Mouse (Mus musculus): Measurements from ENCODE around the gene Ormdl3. TPM values are rescaled to one million over a fixed set of nuclear protein-coding genes. Genes with fewer than 3 reads are reported as not detected.

Ormdl3 gene
- total RNA-seq, 2 experiments from 2014 or later = 20.9 to 24.0 TPM

- intact Hi-C loops (cut with DNase I) = no loop called here
- DNase-seq = no peak
Observed at GRCm38 (mm10) chr11:98560942-98561341, 26.2 kb downstream of the Ormdl3 start.

DNA sequence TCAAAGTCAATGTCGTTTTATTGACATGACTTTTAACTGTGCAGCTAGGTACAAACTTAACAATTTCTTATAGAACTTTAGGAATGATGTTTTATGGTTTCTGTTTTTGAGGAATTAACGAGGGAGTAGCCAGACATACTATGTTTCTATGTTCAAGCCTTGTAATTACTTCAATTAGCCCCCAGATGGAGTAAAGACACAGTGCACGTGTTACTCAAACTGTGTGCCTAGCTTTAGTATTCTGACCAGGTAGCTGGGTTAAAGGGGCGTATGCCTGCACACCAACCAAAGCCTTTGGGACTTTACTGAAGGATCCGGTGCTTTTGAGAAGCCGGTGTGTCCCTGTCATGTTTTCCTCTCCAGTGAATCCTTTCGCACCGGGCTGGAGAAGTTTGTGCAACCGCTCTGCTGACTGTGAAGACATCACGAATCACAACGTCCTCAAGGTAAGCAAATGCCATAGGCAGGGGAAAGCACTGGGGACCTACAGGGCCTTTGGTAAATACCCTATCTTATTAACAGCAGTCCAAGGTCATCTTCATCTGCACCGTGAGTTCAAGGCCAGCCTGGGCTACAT is 32.0 kb downstream of the Ormdl3 start:
- DNase-seq = no peak
- intact Hi-C loops (cut with DNase I) = no loop called here

DNA sequence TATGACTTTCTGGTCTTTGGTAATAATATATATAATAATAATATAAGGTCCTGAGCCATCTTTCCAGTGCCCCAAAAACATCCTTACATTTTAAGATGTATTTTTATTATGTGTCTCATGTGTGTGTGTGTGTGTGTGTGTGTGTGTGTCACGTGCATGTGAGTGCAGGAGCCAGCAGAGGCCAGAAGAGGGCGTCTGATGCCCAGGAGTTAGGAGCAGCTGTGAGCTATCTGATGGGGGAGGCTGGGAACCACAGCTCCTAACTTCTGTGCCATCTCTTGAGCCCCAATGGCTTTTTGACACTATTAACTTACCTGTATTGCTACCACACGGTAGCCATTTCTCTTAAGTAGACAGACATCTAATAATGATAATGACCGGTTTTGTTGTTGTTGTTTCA is 33.2 kb downstream of the Ormdl3 start:
- intact Hi-C loops (cut with DNase I) = no loop called here
- no peak for DNase-seq

- intact Hi-C loops (cut with DNase I) = no loop called here
- peak; percentile 79 to 80 for DNase-seq
Observed at GRCm38 (mm10) chr11:98550975-98551828, 36.0 kb downstream of the Ormdl3 start, which contains the start of gene Zpbp2. Zpbp2 (plus strand) TSS chr11:98551097.

DNA sequence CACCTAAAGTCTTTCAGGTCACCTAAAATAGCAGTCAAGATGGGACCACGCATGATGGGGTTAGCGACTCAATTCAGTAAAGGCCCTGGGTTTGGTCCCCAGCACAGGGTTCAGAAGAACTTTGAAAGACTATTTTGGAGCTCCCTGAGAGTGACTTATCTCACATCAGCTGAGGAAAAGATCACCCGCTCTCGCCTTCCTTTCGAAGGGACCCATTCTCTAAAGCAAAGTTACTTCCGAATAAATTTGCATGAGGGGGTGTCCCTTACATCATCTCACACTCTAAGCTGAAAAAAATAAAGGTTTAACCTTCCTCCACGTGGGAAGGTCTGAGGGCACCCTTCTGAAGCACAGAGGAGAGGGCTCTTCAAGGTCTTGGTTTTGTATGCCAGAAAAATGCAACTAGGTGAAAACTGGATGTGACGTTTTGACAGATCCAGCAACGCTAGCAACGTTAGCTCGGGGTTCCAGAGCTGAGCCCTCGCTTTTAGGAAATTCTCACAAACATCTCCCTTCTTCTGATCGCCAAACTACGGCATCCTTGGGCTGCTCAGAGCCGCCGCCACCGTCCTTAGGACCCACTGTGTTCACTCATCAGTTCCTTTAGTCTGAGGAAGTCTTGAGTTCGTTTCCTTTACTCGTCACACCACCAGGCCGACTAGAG is 36.7 kb downstream of the Ormdl3 start:
- DNase-seq = no peak
- intact Hi-C loops (cut with DNase I) = no loop called here

DNA sequence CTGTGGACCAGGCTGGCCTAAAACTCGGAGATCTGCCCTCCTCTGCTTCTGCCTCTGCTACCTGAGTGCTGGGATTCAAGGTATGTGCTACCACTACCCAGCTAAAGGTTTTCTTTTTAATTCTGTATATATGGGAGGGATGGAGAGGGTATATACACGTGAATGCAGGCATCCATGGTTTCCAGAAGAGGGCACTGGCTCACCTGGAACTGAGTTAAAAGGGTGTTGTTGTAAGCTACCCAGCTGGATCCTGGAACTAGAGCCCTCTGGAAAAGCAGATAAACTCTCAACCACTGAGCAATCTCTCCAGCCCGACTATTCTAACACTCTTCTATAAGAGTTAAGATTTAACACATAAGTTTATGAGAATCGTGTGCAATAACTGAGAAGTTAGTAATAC is 37.8 kb downstream of the Ormdl3 start:
- no peak for DNase-seq
- intact Hi-C loops (cut with DNase I) = loop anchor here (5.0 kb wide), 1 partner anchor 52 kb away; no protein-coding TSS in a partner anchor

- no peak for DNase-seq
- intact Hi-C loops (cut with DNase I) = loop anchor here (5.0 kb wide), 1 partner anchor 50 kb away; no protein-coding TSS in a partner anchor
Observed at GRCm38 (mm10) chr11:98547308-98547693, 39.9 kb downstream of the Ormdl3 start.

GRCm38 (mm10) chr11:98546529-98547307 is 40.5 kb downstream of the Ormdl3 start:
- no peak for DNase-seq
- intact Hi-C loops (cut with DNase I) = loop anchor here (5.0 kb wide), 1 partner anchor 49 kb away; no protein-coding TSS in a partner anchor

DNA sequence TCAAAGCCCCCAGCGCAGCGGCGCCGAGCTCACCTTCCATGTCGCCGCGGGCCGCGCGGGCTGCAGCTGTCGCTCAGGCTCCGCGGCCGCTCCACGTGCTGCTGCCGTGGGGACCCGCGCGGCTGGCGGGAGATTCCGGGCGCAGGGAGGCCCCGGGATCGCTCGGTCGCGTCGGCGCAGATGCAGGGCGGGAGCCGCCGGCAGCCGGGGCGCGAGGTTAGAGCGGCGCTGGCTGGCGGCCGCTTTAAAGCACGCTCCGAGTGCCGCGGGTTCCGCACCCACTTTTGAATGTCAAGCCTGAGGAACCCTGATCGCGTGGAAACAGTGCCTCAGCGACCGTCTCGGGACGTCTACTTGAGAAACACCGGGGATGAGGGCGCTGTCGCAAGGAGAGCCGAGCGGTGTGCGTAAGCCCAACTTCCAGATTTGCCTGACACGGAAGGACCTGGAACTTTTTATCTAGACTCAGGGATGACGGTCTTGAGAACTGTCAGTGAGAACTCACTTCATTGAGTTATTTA is 41.4 kb downstream of the Ormdl3 start, which contains the start of gene Ikzf3:
Ikzf3 (minus strand) TSS at position 321 of the 521 bp plus-strand sequence.
- peak in 1 of 2 experiments; percentile 15 for DNase-seq
- intact Hi-C loops (cut with DNase I) = loop anchor here (5.0 kb wide), 1 partner anchor 48 kb away; no protein-coding TSS in a partner anchor

DNA sequence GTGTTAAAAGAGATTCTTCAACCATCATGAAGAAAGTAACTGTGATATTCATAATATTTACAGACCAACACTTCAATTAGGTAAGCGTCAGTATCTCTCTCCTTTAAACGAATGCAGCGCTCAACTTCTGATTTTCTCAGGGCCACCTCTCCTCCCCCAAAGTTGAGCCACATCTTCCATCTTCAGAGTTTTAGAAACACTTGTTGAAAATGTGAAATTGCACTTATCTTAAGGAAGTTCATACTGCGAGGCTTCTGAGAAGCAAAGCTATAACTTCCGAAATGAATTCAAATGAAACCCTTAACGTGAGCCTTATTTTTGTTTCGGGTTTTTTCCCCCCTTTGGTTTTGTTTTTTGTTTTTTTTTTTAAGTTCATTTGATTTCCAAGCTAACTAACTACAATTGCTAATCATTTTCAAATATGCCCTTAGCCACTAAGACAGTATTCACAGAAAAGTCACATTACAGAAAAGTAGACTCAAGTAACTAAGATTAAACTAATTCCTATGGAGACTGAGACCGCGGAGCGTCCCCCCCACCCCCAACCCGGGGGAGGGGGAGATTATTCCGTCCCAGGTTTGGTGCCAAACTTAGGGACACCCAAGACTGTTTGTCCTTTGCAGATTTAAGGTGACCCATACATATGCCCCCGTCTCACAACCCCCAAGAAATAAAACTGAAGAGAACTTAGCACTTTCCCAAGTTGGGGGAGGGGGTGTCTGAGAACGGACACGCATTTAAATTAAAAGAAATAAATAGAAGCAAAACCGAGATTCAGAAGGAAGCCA is 42.1 kb downstream of the Ormdl3 start:
- intact Hi-C loops (cut with DNase I) = loop anchor here (5.0 kb wide), 1 partner anchor 48 kb away; no protein-coding TSS in a partner anchor
- DNase-seq = no peak

- DNase-seq = no peak
- intact Hi-C loops (cut with DNase I) = no loop called here
Observed at GRCm38 (mm10) chr11:98543414-98543813, 43.8 kb downstream of the Ormdl3 start.

GRCm38 (mm10) chr11:98542553-98542952 is 44.6 kb downstream of the Ormdl3 start:
- intact Hi-C loops (cut with DNase I) = no loop called here
- no peak for DNase-seq

DNA sequence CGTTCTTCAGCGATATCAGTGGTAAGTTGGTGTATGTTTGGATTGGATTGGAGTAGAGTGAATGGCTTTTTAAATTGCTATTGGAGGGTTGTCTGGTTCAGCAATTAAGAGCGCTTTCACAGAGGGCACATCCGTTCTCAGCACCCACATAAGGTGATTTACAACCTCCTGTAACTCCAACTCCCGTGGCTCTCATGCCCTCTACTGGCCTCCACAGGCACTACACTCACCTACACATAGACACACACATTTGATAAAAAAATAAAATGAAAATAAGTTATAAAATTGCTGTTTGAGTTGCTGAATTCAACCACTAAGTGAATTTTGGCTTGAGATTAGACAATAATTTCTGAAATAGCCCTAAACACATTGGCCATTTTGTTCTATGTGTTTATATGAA is 46.8 kb downstream of the Ormdl3 start:
- intact Hi-C loops (cut with DNase I) = no loop called here
- no peak for DNase-seq

DNA sequence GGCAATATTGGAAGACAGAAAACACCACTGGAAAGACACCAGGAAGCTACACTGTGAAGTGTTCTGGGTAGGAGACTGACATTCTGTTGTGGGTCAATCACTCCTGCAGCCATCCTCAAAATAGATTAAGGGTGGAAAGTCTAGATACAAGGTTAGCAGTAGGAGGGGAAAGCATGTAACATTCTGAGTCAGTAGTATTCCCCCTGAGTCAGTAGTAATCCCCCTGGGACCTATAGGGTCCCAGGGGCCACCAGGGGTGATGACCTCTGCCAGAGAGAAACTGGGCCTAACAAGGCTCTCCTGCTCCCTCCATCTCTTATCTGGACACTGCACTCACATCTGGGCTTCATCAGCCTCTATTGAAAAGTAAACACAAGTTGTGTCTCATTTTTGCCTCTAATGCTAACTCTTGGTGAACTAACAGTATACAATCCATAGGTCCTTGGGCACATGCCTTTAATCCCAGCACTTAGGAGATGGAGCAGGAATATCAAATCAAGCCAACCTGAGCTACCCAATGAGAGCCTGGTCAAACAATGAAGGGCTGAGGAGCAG is 49.6 kb downstream of the Ormdl3 start:
- intact Hi-C loops (cut with DNase I) = no loop called here
- DNase-seq = no peak

Other genes with a start within 250 kb of the Ormdl3 start
- gene Ppp1r1b, start 239.0 kb downstream of the Ormdl3 start, total RNA-seq (2021) = not detected
- gene Stard3, start 229.0 kb downstream of the Ormdl3 start, total RNA-seq (2021) = 10 to 100 TPM; 10.3 to 14.7 TPM
- 1,000 to 10,000 TPM; 3,291 to 4,304 TPM for gene Tcap, start 203.6 kb downstream of the Ormdl3 start, total RNA-seq (2021)
- gene Pnmt, start 200.9 kb downstream of the Ormdl3 start, total RNA-seq (2021) = 1 to 10 TPM in 1 of 2 experiments, under 1 TPM in 1; 0.89 to 2.1 TPM
- gene Pgap3, start 186.9 kb downstream of the Ormdl3 start, total RNA-seq (2021) = 1 to 10 TPM; 1.8 to 2.2 TPM
- gene Erbb2, start 174.9 kb downstream of the Ormdl3 start, total RNA-seq (2021) = 1 to 10 TPM; 1.8 to 2.9 TPM
- gene Mien1, start 148.4 kb downstream of the Ormdl3 start, total RNA-seq (2021) = 10 to 100 TPM; 27.2 to 36.5 TPM
- not detected for gene Grb7, start 141.0 kb downstream of the Ormdl3 start, total RNA-seq (2021)
- gene Ikzf3, start 41.3 kb downstream of the Ormdl3 start, total RNA-seq (2021) = 1 to 10 TPM in 1 of 2 experiments, not detected in 1; 1.3 TPM
- gene Zpbp2, start 36.3 kb downstream of the Ormdl3 start, total RNA-seq (2021) = not detected
- gene Lrrc3c, start 10.9 kb upstream of the Ormdl3 start, total RNA-seq (2021) = not detected
- 1 to 10 TPM; 3.0 to 4.2 TPM for gene Gm12355, start 38.3 kb upstream of the Ormdl3 start, total RNA-seq (2021)
- 10 to 100 TPM in 1 of 2 experiments, 1 to 10 TPM in 1; 1.8 to 22.5 TPM for gene Gsdma3, start 39.0 kb upstream of the Ormdl3 start, total RNA-seq (2021)
- gene Gsdma2, start 59.4 kb upstream of the Ormdl3 start, total RNA-seq (2021) = 1 to 10 TPM in 1 of 2 experiments, not detected in 1; 1.7 TPM
- gene Gsdma, start 77.0 kb upstream of the Ormdl3 start, total RNA-seq (2021) = under 1 TPM; 0.31 to 0.76 TPM
- gene Psmd3, start 95.2 kb upstream of the Ormdl3 start, total RNA-seq (2021) = 10 to 100 TPM; 88.1 to 91.9 TPM
- gene Csf3, start 113.9 kb upstream of the Ormdl3 start, total RNA-seq (2021) = not detected
- gene Med24, start 142.1 kb upstream of the Ormdl3 start, total RNA-seq (2021) = 10 to 100 TPM; 41.4 to 41.9 TPM
- 10 to 100 TPM; 72.6 to 75.7 TPM for gene Thra, start 153.3 kb upstream of the Ormdl3 start, total RNA-seq (2021)
- gene Nr1d1, start 188.0 kb upstream of the Ormdl3 start, total RNA-seq (2021) = 100 to 1,000 TPM in 1 of 2 experiments, 10 to 100 TPM in 1; 86.6 to 139 TPM
- gene Msl1, start 208.1 kb upstream of the Ormdl3 start, total RNA-seq (2021) = 10 to 100 TPM; 49.0 to 51.4 TPM
- 10 to 100 TPM; 14.2 to 21.4 TPM for gene Casc3, start 217.5 kb upstream of the Ormdl3 start, total RNA-seq (2021)
- gene Rapgefl1, start 249.4 kb upstream of the Ormdl3 start, total RNA-seq (2021) = under 1 TPM; 0.12 to 0.15 TPM

Measured in gastrocnemius, postnatal 36 days (tissue).